Mouse (Mus musculus): ENCODE data around the gene Rab12. TPM values are rescaled to one million over a fixed set of nuclear protein-coding genes. Genes with fewer than 3 reads are reported as not detected.
"Not testable (repeated sequence)": the region's sequence is repeated elsewhere in the genome, so short reads cannot be mapped to it uniquely, and the experiment has no call there.

Rab12 gene
- total RNA-seq (2017), result 28.0 and 54.4 TPM in 2 replicates

DNA sequence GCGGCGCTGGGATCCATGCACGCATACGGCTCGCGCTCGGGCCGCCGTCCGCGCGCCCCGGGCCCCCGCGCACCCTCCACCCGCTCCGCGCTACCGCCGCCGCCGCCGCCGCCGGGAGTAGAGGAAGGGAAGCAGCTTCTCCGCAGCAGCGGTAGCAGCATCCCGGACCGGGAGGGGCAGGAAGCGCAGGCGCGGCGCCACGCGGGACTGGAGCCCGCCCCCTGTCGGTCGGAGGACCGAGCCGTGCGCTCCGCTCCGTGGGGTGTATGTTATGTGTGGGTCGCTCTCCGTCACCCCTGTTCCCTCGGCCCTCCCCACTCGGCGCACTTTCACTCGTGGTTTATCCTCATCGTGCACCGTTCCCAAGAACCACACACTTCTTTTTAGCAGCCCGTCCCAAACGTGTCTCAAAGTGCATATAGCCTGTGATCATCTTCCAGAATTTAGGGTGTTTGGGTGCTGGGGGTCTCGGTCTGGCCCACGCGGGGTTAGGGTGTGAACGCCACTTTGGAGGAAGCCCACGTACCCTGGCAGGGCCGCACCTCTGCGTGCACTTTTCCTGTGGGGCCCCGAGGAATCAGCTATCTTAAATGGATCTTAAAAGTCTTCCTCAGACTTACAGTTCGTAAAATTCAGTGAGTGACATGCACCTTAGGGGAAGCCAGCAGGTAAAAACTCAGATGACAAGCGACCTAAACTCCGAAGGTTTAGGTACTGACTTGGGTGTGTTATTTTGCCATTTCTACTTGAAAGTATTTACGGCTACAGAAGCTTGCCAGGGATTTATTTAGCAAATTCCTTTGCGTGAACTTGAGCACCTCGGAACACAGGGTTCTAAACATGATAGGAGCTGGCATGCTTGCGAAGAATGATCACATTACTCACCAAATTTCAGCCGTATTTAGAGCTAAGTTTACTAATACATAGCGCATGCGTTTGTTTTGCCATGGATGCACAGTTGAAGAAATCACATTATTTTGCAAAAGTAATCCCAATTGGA is at the start of gene Rab12:
TSS of gene Rab12 (minus strand) at position 176 of the 1,000 bp plus-strand sequence.
- ATAC-seq (replicated peaks in 1 of 2; ENCODE audit: insufficient read depth in 1 of 2, low FRiP score in 2 of 2, low TSS enrichment in 1 of 2, low read depth in 1 of 2, poor library complexity in 2 of 2, severe bottlenecking in 2 of 2), result peak; percentile 87 to 95

DNA sequence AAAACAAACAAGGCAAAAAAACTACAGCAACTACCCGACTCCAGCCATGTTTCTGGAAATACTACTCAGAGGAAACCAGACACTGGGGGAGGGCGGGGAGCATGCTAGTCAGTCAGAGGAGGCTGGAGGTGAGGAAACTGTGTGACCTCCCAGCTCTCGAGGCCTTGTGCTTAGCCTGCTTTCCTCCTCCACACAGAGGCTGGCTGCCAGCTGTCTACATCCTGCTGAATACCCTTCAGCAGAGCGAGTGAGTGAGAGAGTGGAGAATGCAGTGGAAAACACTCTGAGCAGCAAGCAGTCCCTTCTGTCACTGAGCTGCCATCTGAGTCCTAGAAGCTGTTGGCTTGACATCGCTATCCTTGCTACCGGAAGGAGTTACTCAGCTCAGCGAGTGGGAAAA is 44.7 kb upstream of the Rab12 start:
- ATAC-seq (replicated peaks in 1 of 2; ENCODE audit: insufficient read depth in 1 of 2, low FRiP score in 2 of 2, low TSS enrichment in 1 of 2, low read depth in 1 of 2, poor library complexity in 2 of 2, severe bottlenecking in 2 of 2), result no peak

GRCm38 (mm10) chr17:66563551-66563950 is 44.0 kb upstream of the Rab12 start:
- no peak for ATAC-seq (replicated peaks in 1 of 2; ENCODE audit: insufficient read depth in 1 of 2, low FRiP score in 2 of 2, low TSS enrichment in 1 of 2, low read depth in 1 of 2, poor library complexity in 2 of 2, severe bottlenecking in 2 of 2)

- ATAC-seq (replicated peaks in 1 of 2; ENCODE audit: insufficient read depth in 1 of 2, low FRiP score in 2 of 2, low TSS enrichment in 1 of 2, low read depth in 1 of 2, poor library complexity in 2 of 2, severe bottlenecking in 2 of 2), result no peak
Measured at GRCm38 (mm10) chr17:66561380-66561779, 41.9 kb upstream of the Rab12 start.

- ATAC-seq (replicated peaks in 1 of 2; ENCODE audit: insufficient read depth in 1 of 2, low FRiP score in 2 of 2, low TSS enrichment in 1 of 2, low read depth in 1 of 2, poor library complexity in 2 of 2, severe bottlenecking in 2 of 2), result no peak
Measured at GRCm38 (mm10) chr17:66558404-66559317, 39.1 kb upstream of the Rab12 start.

- ATAC-seq (replicated peaks in 1 of 2; ENCODE audit: insufficient read depth in 1 of 2, low FRiP score in 2 of 2, low TSS enrichment in 1 of 2, low read depth in 1 of 2, poor library complexity in 2 of 2, severe bottlenecking in 2 of 2), result no peak
Measured at GRCm38 (mm10) chr17:66552690-66553089, 33.2 kb upstream of the Rab12 start.

DNA sequence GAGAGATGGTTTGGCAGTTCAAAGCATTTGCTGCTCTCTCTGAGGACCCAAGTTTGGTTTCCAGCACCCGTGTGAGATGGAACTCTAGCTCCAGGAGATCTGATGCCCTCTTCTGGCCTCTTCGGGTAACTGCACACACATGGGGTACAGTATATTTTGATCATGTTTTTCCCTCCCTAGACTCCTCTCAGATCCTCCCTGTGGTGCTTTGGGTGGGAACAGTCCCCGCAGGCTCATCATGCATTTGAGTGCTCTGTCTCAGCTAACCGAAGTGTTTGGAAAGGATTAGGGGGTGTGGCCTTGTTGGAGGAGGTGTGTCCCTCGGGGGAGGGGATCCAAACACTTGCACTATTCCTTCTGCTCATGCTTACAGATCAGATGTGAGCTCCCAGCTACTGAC is 31.0 kb upstream of the Rab12 start:
- no peak for ATAC-seq (replicated peaks in 1 of 2; ENCODE audit: insufficient read depth in 1 of 2, low FRiP score in 2 of 2, low TSS enrichment in 1 of 2, low read depth in 1 of 2, poor library complexity in 2 of 2, severe bottlenecking in 2 of 2)

DNA sequence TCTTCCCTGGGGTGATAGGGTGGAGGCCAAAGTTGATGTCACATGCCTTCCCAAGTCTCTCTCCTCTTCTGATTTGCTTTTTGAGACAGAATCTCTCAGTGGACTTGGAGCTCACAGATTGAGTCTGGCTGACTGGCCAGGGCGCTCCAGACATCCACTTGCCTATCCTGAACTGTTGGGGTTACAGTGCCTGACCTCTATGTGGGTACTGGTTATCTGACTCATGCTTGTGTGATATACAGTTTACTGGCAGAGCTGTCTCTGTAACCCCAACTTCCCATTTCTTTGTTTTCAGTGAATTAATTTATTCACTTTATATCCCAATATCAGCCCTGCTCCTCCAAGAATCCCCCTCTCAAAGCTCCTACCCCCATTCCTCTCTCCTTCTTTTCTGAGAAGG is 12.8 kb upstream of the Rab12 start:
- 0 out of 4 replicates have a peak, but pooled peaks of 1 of the 2 experiments have one; percentile 32 for ATAC-seq (replicated peaks in 1 of 2; ENCODE audit: insufficient read depth in 1 of 2, low FRiP score in 2 of 2, low TSS enrichment in 1 of 2, low read depth in 1 of 2, poor library complexity in 2 of 2, severe bottlenecking in 2 of 2)

GRCm38 (mm10) chr17:66523396-66523795 is 3.9 kb upstream of the Rab12 start:
- no peak for ATAC-seq (replicated peaks in 1 of 2; ENCODE audit: insufficient read depth in 1 of 2, low FRiP score in 2 of 2, low TSS enrichment in 1 of 2, low read depth in 1 of 2, poor library complexity in 2 of 2, severe bottlenecking in 2 of 2)

GRCm38 (mm10) chr17:66522631-66523030 is 3.1 kb upstream of the Rab12 start:
- ATAC-seq (replicated peaks in 1 of 2; ENCODE audit: insufficient read depth in 1 of 2, low FRiP score in 2 of 2, low TSS enrichment in 1 of 2, low read depth in 1 of 2, poor library complexity in 2 of 2, severe bottlenecking in 2 of 2), result not testable (repeated sequence)

DNA sequence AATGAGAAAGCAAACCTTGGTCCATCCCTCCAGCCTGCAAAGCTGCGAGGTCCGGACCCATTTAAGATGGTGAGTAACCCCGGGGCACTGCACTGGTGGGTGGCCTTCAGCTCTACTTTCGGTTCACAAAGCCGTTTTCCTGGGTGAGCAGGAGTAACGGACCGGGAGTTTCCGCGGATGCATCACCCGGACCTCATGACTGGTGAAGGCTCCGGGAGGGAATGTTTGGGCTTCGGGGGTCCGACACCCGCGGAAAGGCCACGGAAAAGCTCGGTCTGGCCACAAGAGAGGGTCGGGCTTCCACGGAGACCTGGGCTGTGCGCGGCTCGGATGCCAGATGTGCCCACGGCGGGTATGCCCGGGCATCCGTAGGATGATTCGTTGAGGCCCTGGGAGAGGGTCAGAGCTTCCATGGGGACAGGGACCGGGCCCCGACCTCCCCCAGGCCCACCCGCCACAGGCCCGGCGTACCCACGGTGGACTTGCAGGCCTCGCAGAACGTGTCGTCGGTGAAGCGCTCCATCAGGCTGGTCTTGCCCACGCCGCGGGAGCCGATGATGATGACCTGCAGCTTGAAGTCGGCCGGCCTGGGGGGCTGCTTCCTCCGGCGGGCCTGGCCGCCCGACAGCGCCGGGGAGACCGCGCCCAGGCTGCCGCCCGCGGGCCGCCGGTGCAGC is 514 bp downstream of the Rab12 start:
- ATAC-seq (replicated peaks in 1 of 2; ENCODE audit: insufficient read depth in 1 of 2, low FRiP score in 2 of 2, low TSS enrichment in 1 of 2, low read depth in 1 of 2, poor library complexity in 2 of 2, severe bottlenecking in 2 of 2), result peak; percentile 26 to 35; a peak in 3 of 4 replicates

DNA sequence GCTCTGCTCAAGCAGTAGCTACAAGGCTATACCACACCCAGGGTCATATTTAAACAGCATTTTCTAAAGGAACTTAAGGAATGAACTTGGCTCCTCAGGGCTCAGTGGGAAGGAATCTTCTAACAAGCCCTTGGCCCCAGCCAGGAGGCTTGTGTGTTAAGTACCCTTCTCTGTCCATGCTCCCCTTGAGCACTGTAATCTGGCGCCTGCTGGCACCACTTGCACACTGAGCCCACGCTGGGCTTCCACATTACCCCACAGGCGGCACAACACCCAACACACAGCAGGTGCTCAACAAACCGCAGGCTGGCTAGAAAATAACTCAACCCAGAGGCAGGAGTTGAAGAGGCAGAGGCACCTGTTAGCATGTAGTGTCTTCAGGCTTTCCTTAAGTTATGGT is 2.6 kb downstream of the Rab12 start:
- no peak for ATAC-seq (replicated peaks in 1 of 2; ENCODE audit: insufficient read depth in 1 of 2, low FRiP score in 2 of 2, low TSS enrichment in 1 of 2, low read depth in 1 of 2, poor library complexity in 2 of 2, severe bottlenecking in 2 of 2)

DNA sequence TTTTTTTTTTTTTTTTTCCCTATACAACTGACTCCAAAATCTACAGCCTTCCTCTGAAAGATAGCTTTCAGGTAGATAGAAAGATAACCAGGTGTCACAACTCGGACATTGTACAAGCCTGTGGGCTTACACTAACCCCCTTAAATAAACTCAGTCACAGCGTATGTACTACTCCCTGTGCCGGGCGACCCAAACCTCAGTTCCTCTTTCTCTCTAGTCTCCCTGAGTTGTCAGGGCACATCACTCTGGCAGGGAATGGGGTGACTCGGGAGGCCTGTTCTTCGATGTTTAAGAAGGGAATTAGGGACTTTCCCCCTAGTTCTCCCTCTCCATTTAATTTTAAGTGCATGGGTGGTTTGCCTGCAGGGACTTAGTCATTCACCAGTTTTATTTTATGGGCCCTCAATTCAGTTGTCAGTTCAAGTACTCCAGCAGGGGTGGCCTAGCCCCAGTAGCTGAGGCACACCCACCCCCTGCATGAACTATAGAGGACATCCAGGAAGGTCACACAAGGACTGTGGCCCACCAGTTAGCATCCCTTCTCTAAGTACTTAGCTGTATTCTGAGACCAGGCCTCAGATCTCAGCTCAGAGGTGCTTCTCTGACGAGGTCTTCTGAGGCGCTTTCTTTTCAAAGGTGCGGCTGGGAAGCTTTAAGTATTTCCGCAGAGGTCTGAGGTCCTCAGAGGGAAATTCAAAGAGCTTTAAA is 5.1 kb downstream of the Rab12 start:
- ATAC-seq (replicated peaks in 1 of 2; ENCODE audit: insufficient read depth in 1 of 2, low FRiP score in 2 of 2, low TSS enrichment in 1 of 2, low read depth in 1 of 2, poor library complexity in 2 of 2, severe bottlenecking in 2 of 2), result peak; percentile 61 to 70

DNA sequence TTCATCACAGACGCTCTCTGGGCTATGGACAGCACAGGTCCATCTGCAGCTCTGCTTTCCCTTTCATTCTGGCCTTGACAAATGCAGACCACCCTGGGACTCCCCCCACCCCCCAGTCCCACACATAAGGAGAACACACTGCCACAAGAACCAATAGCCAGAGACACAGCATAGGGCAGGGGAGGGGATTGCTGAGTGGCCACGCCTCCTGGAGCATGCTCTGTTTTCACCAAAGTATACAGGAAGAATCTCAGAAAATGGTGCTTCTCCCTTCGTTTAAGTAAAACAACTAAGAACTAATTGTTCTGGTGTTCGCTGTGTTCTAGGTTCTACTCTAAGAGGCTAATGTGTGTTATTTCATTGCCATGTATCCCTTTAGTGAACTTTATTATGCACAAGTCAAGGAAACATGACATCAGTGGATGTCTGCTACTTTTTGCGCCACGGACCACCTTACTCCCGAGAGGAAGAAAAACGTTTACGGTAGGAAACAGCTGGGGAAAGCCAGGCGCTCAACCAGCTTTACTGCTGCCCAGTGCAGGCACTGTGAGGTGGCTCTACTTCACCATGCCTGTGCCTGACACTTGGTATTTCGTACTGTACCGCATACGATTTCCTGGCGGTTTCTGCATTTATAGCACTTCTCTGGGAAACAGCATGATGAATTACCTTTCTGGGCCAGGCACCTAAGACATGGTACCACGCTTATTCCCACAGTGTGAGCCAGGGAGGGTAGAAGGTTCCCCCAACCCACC is 7.2 kb downstream of the Rab12 start:
- ATAC-seq (replicated peaks in 1 of 2; ENCODE audit: insufficient read depth in 1 of 2, low FRiP score in 2 of 2, low TSS enrichment in 1 of 2, low read depth in 1 of 2, poor library complexity in 2 of 2, severe bottlenecking in 2 of 2), result peak; percentile 52 to 58

GRCm38 (mm10) chr17:66510221-66510683 is 9.3 kb downstream of the Rab12 start:
- no peak for ATAC-seq (replicated peaks in 1 of 2; ENCODE audit: insufficient read depth in 1 of 2, low FRiP score in 2 of 2, low TSS enrichment in 1 of 2, low read depth in 1 of 2, poor library complexity in 2 of 2, severe bottlenecking in 2 of 2)

Measured in hematopoietic stem cell, adult 5-6 weeks (primary cell).